Mouse (Mus musculus) heart, adult 2 months (tissue): ENCODE results near the gene Necab2.

Experiments used
- CTCF ChIP-seq: fragments of 200-600 bp; IDR thresholded peaks from 2 replicates; pipeline ENCODE4 v1.8.1; 2022; ENCODE audit warnings: antibody characterized with exemption, mild to moderate bottlenecking, moderate library complexity
- EP300 ChIP-seq: fragments of 200-500 bp; IDR thresholded peaks from 2 replicates; pipeline ENCODE4 v1.6.1; 2011; ENCODE audit warnings: low read depth, low read length, control low read depth; ENCODE audit not compliant: insufficient read depth
- POLR2A ChIP-seq: fragments of 200-500 bp; IDR thresholded peaks from 2 replicates; pipeline ENCODE4 v1.6.1; 2011; ENCODE audit warnings: mild to moderate bottlenecking, low read depth, low read length, control low read depth; ENCODE audit not compliant: insufficient read depth

GRCm38 (mm10) chr8:119516674-119517073 lies 70.2 kb downstream of the Necab2 start:
- TF ChIP-seq CTCF (no peak), EP300 (no peak), POLR2A (no peak)
